Mouse (Mus musculus): ENCODE data around the gene Ccar1.

GRCm38 (mm10) chr10:62840687-62841086, 48.6 kb upstream of the Ccar1 start:
- TF ChIP-seq CTCF (IDR thresholded peaks at IDR 0.05; ENCODE audit: borderline replicate concordance, control insufficient read depth, extremely low read depth, insufficient read depth, low read length, poor library complexity) (no peak), POLR2A (IDR thresholded peaks at IDR 0.05; ENCODE audit: control insufficient read depth, extremely low read depth, insufficient read depth, low read length, poor library complexity) (no peak)
